Mouse (Mus musculus): ENCODE measurements at regions not wholly inside any gene's neighbourhood (a gene's known extent, or its start where the extent isn't known, plus 50 kb on each side); places are given as distances from the start of the nearest gene placed in this dataset.

GRCm38 (mm10) chr2:19762996-19763395, 105.4 kb downstream of the Otud1 start:
- TF ChIP-seq EP300 (IDR thresholded peaks at IDR 0.05; ENCODE audit: low read depth) (no peak), CTCF (IDR thresholded peaks at IDR 0.05; ENCODE audit: low read depth) (no peak)

Data from liver, postnatal 0 days (tissue).